Mouse (Mus musculus) myocyte (in vitro differentiated cells): Measurements from ENCODE around the gene Pkdrej.

ENCODE experiments used
- POLR2A ChIP-seq: IDR thresholded peaks from one replicate; pipeline ENCODE4 v1.6.1; 2011; ENCODE audit warnings: low read depth, mild to moderate bottlenecking, control low read depth, moderate library complexity; ENCODE audit not compliant: insufficient read length
- TCF12 ChIP-seq: IDR thresholded peaks from one replicate; pipeline ENCODE4 v1.6.1; 2011; ENCODE audit warnings: mild to moderate bottlenecking, control low read depth; ENCODE audit not compliant: poor library complexity, insufficient read depth, severe bottlenecking

GRCm38 (mm10) chr15:85808031-85808430, 13.5 kb downstream of the Pkdrej start:
- no peak for TF ChIP-seq TCF12
- no peak for TF ChIP-seq POLR2A
